Mouse (Mus musculus): ENCODE data around the gene Mat2a. TPM values are rescaled to one million over a fixed set of nuclear protein-coding genes. Genes with fewer than 3 reads are reported as not detected.

The Mat2a gene
- polyA plus RNA-seq, 1 experiment from 2014 or later = 320 TPM

DNA sequence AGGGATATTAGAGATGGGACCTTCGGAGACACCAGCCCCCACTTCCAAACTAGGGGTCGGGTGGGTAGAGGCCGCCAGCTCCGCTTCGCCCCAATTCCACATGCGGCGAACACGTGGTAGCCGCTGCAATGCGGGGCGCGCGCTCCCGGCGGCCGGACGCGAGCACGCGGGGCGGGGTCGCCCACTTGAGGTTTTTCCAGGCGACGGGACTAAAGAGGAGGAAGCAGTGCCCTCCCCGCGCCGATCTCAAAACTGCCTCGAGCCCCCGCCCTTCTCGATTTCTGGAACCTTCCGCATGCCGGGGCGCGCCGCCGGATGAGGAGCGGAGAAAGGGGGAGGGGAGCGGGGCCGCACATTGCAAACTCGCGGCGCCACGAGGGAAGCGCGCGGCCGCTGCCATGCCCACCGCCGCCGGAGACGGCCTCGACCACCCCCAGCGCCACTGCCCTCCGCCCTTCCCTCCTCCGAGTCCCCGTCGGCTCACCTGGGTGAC, 450 bp downstream of the Mat2a start:
- H3K9ac ChIP-seq (ENCODE audit: low read depth, low read length) = peak overlapping the region; percentile 100
- peak; percentile 96 for DNase-seq (ENCODE audit: low spot score)

GRCm38 (mm10) chr6:72438226-72438625, 1.1 kb downstream of the Mat2a start:
- Histone ChIP-seq H3K4me2 (ENCODE audit: low read length) (peak overlapping the region; percentile 77), H3K9me3 (replicated peaks; ENCODE audit: low read length) (no peaks in the 10 kb centered on the region), H3K27me3 (ENCODE audit: insufficient read depth, low read length) (no peaks in the 10 kb centered on the region), H3K9ac (ENCODE audit: low read depth, low read length) (peak overlapping the region; percentile 100), H3K27ac (peak overlapping the region; percentile 100; the same call in 1 of the 2 replicates), H3K4me3 (replicated peaks; ENCODE audit: low read depth, low read length) (peak overlapping the region; percentile 99), H3K36me3 (ENCODE audit: insufficient read depth, low read length) (peaks cover 33% of the 10 kb centered on the region), H3K4me1 (replicated peaks; ENCODE audit: insufficient read depth, low read length) (peaks cover 19% of the 10 kb centered on the region; the same call in 1 of the 2 replicates)
- no peak for TF ChIP-seq CTCF (IDR thresholded peaks at IDR 0.05; ENCODE audit: low read depth)
- DNase-seq (ENCODE audit: low spot score) (no peak), ATAC-seq (replicated peaks; ENCODE audit: low FRiP score, low read depth) (no peak)
- WGBS = under 1% methylated on average over 5 of the region's 5 CpGs

More for the DNA sequence above, 450 bp downstream of the Mat2a start:
- H3K27me3 ChIP-seq (ENCODE audit: insufficient read depth, low read length) = no peaks in the 10 kb centered on the region
- peak; percentile 59 for ATAC-seq (replicated peaks; ENCODE audit: low FRiP score, low read depth)
- no peak for TF ChIP-seq CTCF (IDR thresholded peaks at IDR 0.05; ENCODE audit: low read depth)
- H3K27ac ChIP-seq = peak overlapping the region; percentile 100
- peak overlapping the region; percentile 77 for H3K4me2 ChIP-seq (ENCODE audit: low read length)
- peak overlapping the region; percentile 99 for H3K4me3 ChIP-seq (replicated peaks; ENCODE audit: low read depth, low read length)
- H3K4me1 ChIP-seq (replicated peaks; ENCODE audit: insufficient read depth, low read length) = peaks cover 19% of the 10 kb centered on the region; the same call in 1 of the 2 replicates
- H3K36me3 ChIP-seq (ENCODE audit: insufficient read depth, low read length) = peaks cover 29% of the 10 kb centered on the region
- WGBS = under 1% methylated on average over 53 of the region's 57 CpGs
- H3K9me3 ChIP-seq (replicated peaks; ENCODE audit: low read length) = no peaks in the 10 kb centered on the region

DNA sequence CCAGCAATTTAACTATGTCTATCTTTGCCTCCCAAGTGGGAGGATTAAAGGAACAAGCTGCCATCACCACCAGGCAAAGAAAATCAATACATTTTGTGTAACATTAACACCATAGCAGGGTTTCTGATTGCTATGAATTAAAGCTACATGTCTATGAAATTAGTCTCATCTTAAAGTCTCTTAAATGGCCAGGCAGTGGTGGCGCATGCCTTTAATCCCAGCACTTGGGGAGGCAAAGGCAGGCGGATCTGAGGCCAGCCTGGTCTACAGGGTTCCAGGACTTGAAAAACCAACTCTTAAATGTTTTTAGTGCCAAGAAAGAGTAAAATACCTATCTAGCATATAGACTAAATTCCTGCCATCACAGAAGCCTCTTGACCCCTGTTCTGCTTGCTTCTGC, 7.2 kb downstream of the Mat2a start:
- Histone ChIP-seq H3K4me3 (replicated peaks; ENCODE audit: low read depth, low read length) (no peak overlapping the region), H3K4me2 (ENCODE audit: low read length) (no peak overlapping the region), H3K9ac (ENCODE audit: low read depth, low read length) (no peak overlapping the region), H3K27me3 (ENCODE audit: insufficient read depth, low read length) (no peaks in the 10 kb centered on the region), H3K36me3 (ENCODE audit: insufficient read depth, low read length) (peaks cover 43% of the 10 kb centered on the region), H3K9me3 (replicated peaks; ENCODE audit: low read length) (no peaks in the 10 kb centered on the region), H3K4me1 (replicated peaks; ENCODE audit: insufficient read depth, low read length) (0 out of 2 replicates have a peak, but pooled peaks cover 7% of the 10 kb centered on the region), H3K27ac (no peak overlapping the region)
- no peak for TF ChIP-seq CTCF (IDR thresholded peaks at IDR 0.05; ENCODE audit: low read depth)
- DNase-seq (ENCODE audit: low spot score) = no peak
- WGBS = 89% methylated on average over 2 of the region's 2 CpGs
- no peak for ATAC-seq (replicated peaks; ENCODE audit: low FRiP score, low read depth)

DNA sequence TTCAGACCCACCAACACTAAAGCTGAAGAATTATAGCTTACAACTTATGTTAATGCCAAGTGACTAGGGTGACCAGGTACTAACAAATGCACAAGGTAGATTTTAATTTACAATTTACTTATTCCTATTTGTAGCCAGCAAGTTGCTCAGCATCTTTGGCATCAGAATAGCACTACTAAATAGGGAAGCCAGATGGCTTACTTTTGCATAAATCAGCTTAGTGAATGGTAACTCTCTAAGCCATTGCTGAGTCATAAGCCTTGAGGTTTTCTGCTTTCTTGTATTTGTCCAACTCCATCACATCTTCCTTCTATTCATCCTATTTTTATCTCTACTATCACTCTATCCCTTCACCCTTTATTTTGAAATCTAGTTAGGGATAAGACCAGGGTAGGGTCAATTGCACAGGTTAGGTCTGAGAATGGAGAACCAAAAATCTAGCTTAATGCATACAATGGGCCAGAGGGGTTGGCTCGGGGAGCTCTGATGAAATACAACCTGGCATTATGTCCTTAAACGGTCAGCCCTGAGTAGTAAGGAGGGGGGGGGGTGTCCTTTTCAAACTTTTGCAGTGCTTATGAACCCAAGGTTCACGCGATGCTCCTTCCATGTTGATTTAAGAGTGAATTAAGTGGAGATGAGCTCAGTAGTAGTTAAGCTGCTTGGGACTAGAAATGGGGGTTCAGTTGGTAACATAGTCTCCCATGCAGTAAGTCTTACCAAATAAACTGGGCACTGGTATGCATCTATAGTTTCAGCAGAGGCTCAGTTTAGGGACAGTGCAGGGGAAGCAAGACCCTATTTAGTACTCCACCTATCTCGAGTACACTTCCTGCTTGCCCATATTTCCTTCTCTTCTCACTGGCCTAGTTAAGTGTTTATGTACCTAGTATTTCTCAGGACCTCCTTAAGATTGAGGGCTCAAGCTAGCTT, 8.1 kb downstream of the Mat2a start:
- Histone ChIP-seq H3K27ac (no peak overlapping the region; the same call in 1 of the 2 replicates), H3K9me3 (replicated peaks; ENCODE audit: low read length) (no peaks in the 10 kb centered on the region), H3K36me3 (ENCODE audit: insufficient read depth, low read length) (peaks cover 42% of the 10 kb centered on the region), H3K4me2 (ENCODE audit: low read length) (no peak overlapping the region), H3K4me1 (replicated peaks; ENCODE audit: insufficient read depth, low read length) (no peaks in the 10 kb centered on the region), H3K27me3 (ENCODE audit: insufficient read depth, low read length) (no peaks in the 10 kb centered on the region), H3K4me3 (replicated peaks; ENCODE audit: low read depth, low read length) (no peak overlapping the region), H3K9ac (ENCODE audit: low read depth, low read length) (no peak overlapping the region)
- DNase-seq (ENCODE audit: low spot score) (no peak), ATAC-seq (replicated peaks; ENCODE audit: low FRiP score, low read depth) (peak; percentile 45)
- 0 out of 2 replicates have a peak, but pooled peaks have one; percentile 1 for TF ChIP-seq CTCF (IDR thresholded peaks at IDR 0.05; ENCODE audit: low read depth)
- 33% methylated on average over 5 of the region's 5 CpGs for WGBS

DNA sequence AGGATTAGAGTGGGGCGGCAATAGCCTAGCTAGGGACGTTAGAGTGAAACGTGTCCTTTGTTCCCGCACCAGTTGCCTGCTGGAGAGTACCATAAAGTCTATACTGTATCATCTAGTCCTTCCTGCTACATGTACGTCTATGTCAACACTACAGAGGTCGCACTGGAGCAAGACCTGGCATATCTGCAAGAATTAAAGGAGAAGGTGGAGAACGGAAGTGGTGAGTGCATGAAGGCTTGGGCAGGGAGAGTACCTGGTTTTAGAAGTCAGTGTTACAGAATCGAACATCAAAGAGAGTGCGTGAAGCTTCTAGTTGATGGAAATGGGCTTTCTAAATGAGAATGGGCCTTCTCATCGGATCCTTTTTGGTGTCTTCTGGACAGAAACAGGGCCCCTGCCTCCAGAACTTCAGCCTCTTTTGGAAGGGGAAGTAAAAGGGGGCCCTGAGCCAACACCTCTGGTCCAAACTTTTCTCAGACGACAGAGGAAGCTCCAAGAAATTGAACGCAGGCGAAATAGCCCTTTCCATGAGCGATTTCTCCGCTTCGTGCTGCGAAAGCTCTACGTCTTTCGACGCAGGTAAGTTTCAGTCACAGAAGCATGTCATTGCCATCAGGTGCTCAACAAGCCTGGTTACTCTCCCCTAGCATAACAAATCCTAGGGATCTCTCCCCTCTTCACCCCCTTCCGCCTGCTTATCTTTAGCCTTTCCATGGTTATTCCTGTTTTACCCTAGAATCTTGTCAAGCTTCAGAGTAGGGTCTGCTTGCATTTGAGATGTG, 10.1 kb downstream of the Mat2a start:
- H3K27ac ChIP-seq = no peak overlapping the region
- ATAC-seq (replicated peaks; ENCODE audit: low FRiP score, low read depth) (no peak), DNase-seq (ENCODE audit: low spot score) (no peak)
- TF ChIP-seq CTCF (IDR thresholded peaks at IDR 0.05; ENCODE audit: low read depth) = no peak
- H3K9me3 ChIP-seq (replicated peaks; ENCODE audit: low read length) = no peaks in the 10 kb centered on the region
- no peak overlapping the region for H3K9ac ChIP-seq (ENCODE audit: low read depth, low read length)
- H3K36me3 ChIP-seq (ENCODE audit: insufficient read depth, low read length) = peaks cover 44% of the 10 kb centered on the region
- H3K4me2 ChIP-seq (ENCODE audit: low read length) = no peak overlapping the region
- no peak overlapping the region for H3K4me3 ChIP-seq (replicated peaks; ENCODE audit: low read depth, low read length)
- H3K4me1 ChIP-seq (replicated peaks; ENCODE audit: insufficient read depth, low read length) = no peaks in the 10 kb centered on the region
- H3K27me3 ChIP-seq (ENCODE audit: insufficient read depth, low read length) = no peaks in the 10 kb centered on the region
- 83% methylated on average over 21 of the region's 21 CpGs for whole genome bisulfite sequencing

DNA sequence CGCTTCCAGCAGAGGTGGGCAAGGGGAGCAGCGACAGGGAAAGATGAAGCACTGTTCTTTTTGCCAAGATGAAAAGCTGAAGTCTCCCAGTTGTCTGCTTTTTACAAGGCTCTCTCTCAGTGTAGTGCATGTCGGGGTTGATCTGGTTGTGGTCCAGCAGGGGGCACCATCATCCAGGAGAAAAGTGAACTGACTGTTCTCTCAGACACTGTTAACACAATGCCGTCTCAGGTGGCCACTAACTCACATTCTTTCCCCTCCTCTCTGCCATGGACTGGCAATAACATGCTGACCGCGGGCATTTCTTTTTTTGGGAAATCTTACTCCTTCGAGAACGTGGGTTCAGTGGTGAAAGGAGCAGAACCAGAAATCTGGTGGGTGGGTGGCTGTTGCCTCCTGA, 11.3 kb downstream of the Mat2a start:
- WGBS = 17% methylated on average over 8 of the region's 8 CpGs
- TF ChIP-seq CTCF (IDR thresholded peaks at IDR 0.05; ENCODE audit: low read depth) = peak; percentile 88
- Histone ChIP-seq H3K4me1 (replicated peaks; ENCODE audit: insufficient read depth, low read length) (no peaks in the 10 kb centered on the region), H3K27ac (no peak overlapping the region), H3K9ac (ENCODE audit: low read depth, low read length) (no peak overlapping the region), H3K9me3 (replicated peaks; ENCODE audit: low read length) (no peaks in the 10 kb centered on the region), H3K4me3 (replicated peaks; ENCODE audit: low read depth, low read length) (no peak overlapping the region), H3K36me3 (ENCODE audit: insufficient read depth, low read length) (peaks cover 48% of the 10 kb centered on the region), H3K27me3 (ENCODE audit: insufficient read depth, low read length) (no peaks in the 10 kb centered on the region), H3K4me2 (ENCODE audit: low read length) (no peak overlapping the region)
- ATAC-seq (replicated peaks; ENCODE audit: low FRiP score, low read depth) (peak; percentile 73), DNase-seq (ENCODE audit: low spot score) (peak; percentile 86)

All from kidney, postnatal 0 days (tissue).